Mouse (Mus musculus): ENCODE measurements at regions not wholly inside any gene's neighbourhood (a gene's known extent, or its start where the extent isn't known, plus 50 kb on each side); places are given as distances from the start of the nearest gene placed in this dataset.

- ATAC-seq = no peak
- Histone ChIP-seq H3K4me2 (no peak overlapping the region), H3K27me3 (replicated peaks) (no peaks in the 10 kb centered on the region), H3K9me3 (replicated peaks) (no peaks in the 10 kb centered on the region), H3K27ac (no peak overlapping the region), H3K36me3 (no peaks in the 10 kb centered on the region), H3K4me3 (no peak overlapping the region), H3K4me1 (no peaks in the 10 kb centered on the region), H3K9ac (no peak overlapping the region)
- WGBS (ENCODE audit: insufficient replicate concordance) = 64% methylated on average over 4 of the region's 4 CpGs
Observed at GRCm38 (mm10) chr6:93075011-93075410, 131.7 kb upstream of the Adamts9 start.

- no peaks in the 10 kb centered on the region for H3K4me1 ChIP-seq
- no peaks in the 10 kb centered on the region for H3K9me3 ChIP-seq (replicated peaks)
- no peaks in the 10 kb centered on the region for H3K36me3 ChIP-seq
- no peak overlapping the region for H3K4me2 ChIP-seq
- H3K27me3 ChIP-seq (replicated peaks) = no peaks in the 10 kb centered on the region
- ATAC-seq = no peak
- H3K4me3 ChIP-seq = no peak overlapping the region
- H3K27ac ChIP-seq = no peak overlapping the region
- 63% methylated on average over 5 of the region's 5 CpGs for WGBS (ENCODE audit: insufficient replicate concordance)
- no peak overlapping the region for H3K9ac ChIP-seq
Observed at GRCm38 (mm10) chr6:93070916-93071315, 127.6 kb upstream of the Adamts9 start.

- Histone ChIP-seq H3K4me3 (no peak overlapping the region), H3K27ac (no peak overlapping the region), H3K4me1 (no peaks in the 10 kb centered on the region), H3K27me3 (replicated peaks) (no peaks in the 10 kb centered on the region), H3K9ac (no peak overlapping the region), H3K4me2 (no peak overlapping the region), H3K36me3 (no peaks in the 10 kb centered on the region), H3K9me3 (replicated peaks) (no peaks in the 10 kb centered on the region)
- 52% methylated on average over 5 of the region's 5 CpGs for WGBS (ENCODE audit: insufficient replicate concordance)
- ATAC-seq = no peak
Observed at GRCm38 (mm10) chr6:93067808-93068207, 124.5 kb upstream of the Adamts9 start.

- H3K9me3 ChIP-seq (replicated peaks) = no peaks in the 10 kb centered on the region
- H3K27me3 ChIP-seq (replicated peaks) = no peaks in the 10 kb centered on the region
- no peaks in the 10 kb centered on the region for H3K36me3 ChIP-seq
- WGBS (ENCODE audit: insufficient replicate concordance) = 29% methylated on average over 11 of the region's 11 CpGs
- H3K4me3 ChIP-seq = no peak overlapping the region
- H3K27ac ChIP-seq = no peak overlapping the region
- no peak overlapping the region for H3K4me2 ChIP-seq
- no peaks in the 10 kb centered on the region for H3K4me1 ChIP-seq
- ATAC-seq = no peak
- no peak overlapping the region for H3K9ac ChIP-seq
Observed at GRCm38 (mm10) chr6:93066553-93067376, 123.5 kb upstream of the Adamts9 start.

GRCm38 (mm10) chr6:93065917-93066552 lies 122.7 kb upstream of the Adamts9 start:
- ATAC-seq = no peak
- Histone ChIP-seq H3K27me3 (replicated peaks) (no peaks in the 10 kb centered on the region), H3K27ac (no peak overlapping the region), H3K4me3 (no peak overlapping the region), H3K9ac (no peak overlapping the region), H3K4me2 (0 out of 2 replicates have a peak overlapping the region, but pooled peaks have one; percentile 4), H3K9me3 (replicated peaks) (no peaks in the 10 kb centered on the region), H3K36me3 (no peaks in the 10 kb centered on the region), H3K4me1 (no peaks in the 10 kb centered on the region)
- 38% methylated on average over 12 of the region's 12 CpGs for WGBS (ENCODE audit: insufficient replicate concordance)

GRCm38 (mm10) chr6:93065366-93065765 lies 122.1 kb upstream of the Adamts9 start:
- no peaks in the 10 kb centered on the region for H3K4me1 ChIP-seq
- ATAC-seq = no peak
- H3K36me3 ChIP-seq = no peaks in the 10 kb centered on the region
- H3K27me3 ChIP-seq (replicated peaks) = no peaks in the 10 kb centered on the region
- 80% methylated on average over 6 of the region's 6 CpGs for whole genome bisulfite sequencing (ENCODE audit: insufficient replicate concordance)
- H3K9ac ChIP-seq = no peak overlapping the region
- no peak overlapping the region for H3K27ac ChIP-seq
- no peaks in the 10 kb centered on the region for H3K9me3 ChIP-seq (replicated peaks)
- no peak overlapping the region for H3K4me2 ChIP-seq
- no peak overlapping the region for H3K4me3 ChIP-seq

- Histone ChIP-seq H3K4me1 (no peaks in the 10 kb centered on the region), H3K4me3 (no peak overlapping the region), H3K9me3 (replicated peaks) (no peaks in the 10 kb centered on the region), H3K36me3 (no peaks in the 10 kb centered on the region), H3K27ac (no peak overlapping the region), H3K27me3 (replicated peaks) (no peaks in the 10 kb centered on the region), H3K4me2 (no peak overlapping the region), H3K9ac (no peak overlapping the region)
- WGBS (ENCODE audit: insufficient replicate concordance) = 67% methylated on average over 7 of the region's 7 CpGs
- ATAC-seq = no peak
Observed at GRCm38 (mm10) chr6:93064366-93064765, 121.1 kb upstream of the Adamts9 start.

- H3K36me3 ChIP-seq = no peaks in the 10 kb centered on the region
- H3K27ac ChIP-seq = no peak overlapping the region
- ATAC-seq = no peak
- no peaks in the 10 kb centered on the region for H3K9me3 ChIP-seq (replicated peaks)
- H3K4me2 ChIP-seq = no peak overlapping the region
- no peaks in the 10 kb centered on the region for H3K4me1 ChIP-seq
- no peak overlapping the region for H3K9ac ChIP-seq
- no peak overlapping the region for H3K4me3 ChIP-seq
- 73% methylated on average over 3 of the region's 3 CpGs for WGBS (ENCODE audit: insufficient replicate concordance)
- no peaks in the 10 kb centered on the region for H3K27me3 ChIP-seq (replicated peaks)
Observed at GRCm38 (mm10) chr6:93061741-93062140, 118.4 kb upstream of the Adamts9 start.

- no peak for ATAC-seq
- Histone ChIP-seq H3K9me3 (replicated peaks) (no peaks in the 10 kb centered on the region), H3K4me3 (no peak overlapping the region), H3K27me3 (replicated peaks) (no peaks in the 10 kb centered on the region), H3K36me3 (no peaks in the 10 kb centered on the region), H3K27ac (no peak overlapping the region), H3K4me1 (no peaks in the 10 kb centered on the region), H3K9ac (no peak overlapping the region), H3K4me2 (no peak overlapping the region)
- WGBS (ENCODE audit: insufficient replicate concordance) = 37% methylated on average over 2 of the region's 2 CpGs
Observed at GRCm38 (mm10) chr6:93045524-93045923, 102.2 kb upstream of the Adamts9 start.

- Histone ChIP-seq H3K4me1 (no peaks in the 10 kb centered on the region), H3K27me3 (replicated peaks) (no peaks in the 10 kb centered on the region), H3K9ac (no peak overlapping the region), H3K4me2 (no peak overlapping the region), H3K4me3 (no peak overlapping the region), H3K27ac (no peak overlapping the region), H3K9me3 (replicated peaks) (no peaks in the 10 kb centered on the region), H3K36me3 (no peaks in the 10 kb centered on the region)
- WGBS (ENCODE audit: insufficient replicate concordance) = 63% methylated on average over 3 of the region's 3 CpGs
- no peak for ATAC-seq
Observed at GRCm38 (mm10) chr6:93041041-93041440, 97.7 kb upstream of the Adamts9 start.

- Histone ChIP-seq H3K4me2 (no peak overlapping the region), H3K27me3 (replicated peaks) (no peaks in the 10 kb centered on the region), H3K4me1 (no peaks in the 10 kb centered on the region), H3K27ac (no peak overlapping the region), H3K36me3 (no peaks in the 10 kb centered on the region), H3K9me3 (replicated peaks) (no peaks in the 10 kb centered on the region), H3K9ac (no peak overlapping the region), H3K4me3 (no peak overlapping the region)
- no peak for ATAC-seq
- WGBS (ENCODE audit: insufficient replicate concordance) = 57% methylated on average over 1 of the region's 1 CpGs
Observed at GRCm38 (mm10) chr6:93031812-93032330, 88.6 kb upstream of the Adamts9 start.
